Mouse (Mus musculus) E14TG2a.4 (cell line): ENCODE results near the gene Carmil3.
A peak's percentile ranks its signal among the peaks of the same experiment; 100 is the strongest.

ENCODE experiments used
- H3K27me3 ChIP-seq: 2 replicates; pipeline ENCODE4 v1.6.1; 2014; ENCODE audit warnings: low read length, control low read depth; ENCODE audit not compliant: insufficient read depth
- H3K36me3 ChIP-seq: 2 replicates; pipeline ENCODE4 v1.6.1; 2014; ENCODE audit warnings: low read length, control low read depth; ENCODE audit not compliant: insufficient read depth
- H3K4me1 ChIP-seq: replicated peaks from 2 replicates; pipeline ENCODE4 v1.6.1; 2014; ENCODE audit warnings: low read depth, low read length, control low read depth
- H3K4me3 ChIP-seq: replicated peaks from 2 replicates; pipeline ENCODE4 v1.5.1; 2014; ENCODE audit warnings: mild to moderate bottlenecking, low read length
- H3K9me3 ChIP-seq: 2 replicates; pipeline ENCODE4 v1.6.1; 2014; ENCODE audit warnings: low read length, control low read depth
- CTCF ChIP-seq: conservative IDR thresholded peaks from 2 replicates; pipeline ENCODE4 v1.5.1; 2014; ENCODE audit warnings: low read length
- NANOG ChIP-seq: IDR thresholded peaks from 2 replicates; pipeline ENCODE4 v1.6.1; 2014; ENCODE audit warnings: borderline replicate concordance, low read length, mixed read lengths
- POU5F1 ChIP-seq: IDR thresholded peaks from 2 replicates; pipeline ENCODE4 v1.6.1; 2014; ENCODE audit warnings: low read length, borderline replicate concordance

The Carmil3 gene

DNA sequence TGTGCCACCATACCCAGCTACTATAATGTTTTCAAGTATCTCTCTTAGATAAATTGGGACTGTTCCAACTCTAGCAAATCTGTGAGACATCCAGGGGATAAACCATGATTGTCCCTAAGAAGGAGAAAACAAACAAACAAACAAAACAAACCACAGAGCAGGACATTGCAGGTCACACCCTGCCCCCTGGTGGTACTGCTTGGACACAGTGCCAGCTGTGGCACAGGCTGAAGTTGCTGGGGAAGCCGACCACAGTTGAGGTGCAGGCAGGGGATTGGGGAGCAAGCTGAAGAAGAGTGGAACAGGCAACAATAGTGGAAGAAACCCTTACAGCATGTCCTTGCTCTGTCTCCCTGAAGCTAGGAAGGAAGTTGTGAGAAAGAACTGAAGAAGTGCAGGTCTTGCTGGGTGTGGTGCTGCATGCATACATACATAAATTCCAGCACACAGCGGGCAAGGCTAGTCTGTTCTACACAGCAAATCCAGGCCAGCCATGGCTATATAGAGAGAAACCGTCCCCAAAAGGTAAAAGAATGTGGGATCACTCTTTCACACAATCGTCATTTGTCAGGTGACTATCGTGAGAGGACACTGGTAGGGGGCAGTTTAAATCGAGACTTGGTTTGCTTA, 45.8 kb downstream of the Carmil3 start:
- Histone ChIP-seq H3K27me3 (peaks cover 11% of the 10 kb centered on the region; the same call in 1 of the 2 replicates), H3K9me3 (no peaks in the 10 kb centered on the region), H3K36me3 (no peaks in the 10 kb centered on the region), H3K4me3 (no peak overlapping the region), H3K4me1 (peaks cover 37% of the 10 kb centered on the region)
- TF ChIP-seq NANOG (no peak), CTCF (peak; percentile 71), POU5F1 (no peak)

DNA sequence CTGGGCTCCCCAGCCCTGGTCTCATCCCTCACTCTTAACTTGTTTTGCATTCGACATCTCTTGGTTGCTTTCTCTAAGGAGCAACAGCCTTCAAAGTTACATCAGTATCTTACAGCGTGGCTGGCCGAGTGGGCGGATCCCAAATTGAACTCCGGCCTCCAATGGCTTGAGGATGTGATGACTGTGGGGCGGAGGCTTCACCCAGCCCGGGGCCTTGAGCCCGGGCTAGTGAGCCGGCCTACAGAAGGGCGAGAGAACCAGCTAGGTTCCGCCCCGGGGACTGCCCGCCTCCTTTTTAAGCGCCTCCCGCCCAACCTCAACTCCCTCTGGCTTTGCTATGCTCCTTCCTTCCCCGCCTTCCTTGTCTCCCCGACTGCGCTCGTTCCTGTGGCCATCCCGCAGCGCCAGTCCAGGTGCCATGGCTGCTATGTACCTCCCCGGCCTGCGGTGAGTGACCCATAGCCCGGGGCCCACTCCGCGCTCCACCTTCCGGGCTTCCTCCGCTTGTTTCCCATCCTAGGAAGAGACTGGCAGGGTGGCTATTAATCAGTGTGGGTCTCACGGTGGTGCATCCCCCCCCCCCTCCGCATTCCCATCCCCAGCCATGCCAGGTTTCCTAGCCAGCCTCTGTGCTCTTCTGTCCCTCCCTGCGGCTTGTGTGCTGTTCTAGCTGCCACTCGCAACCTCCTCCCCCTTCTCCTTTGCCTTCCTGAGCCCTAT, 49.8 kb downstream of the Carmil3 start, which contains the start of gene Pck2:
Gene Pck2 (plus strand): TSS at position 200 of the 720 bp plus-strand sequence.
- peak within 1 kb of the TSS; percentile 83 for H3K4me3 ChIP-seq
- H3K9me3 ChIP-seq: no peaks in the 10 kb centered on the region
- peaks cover 37% of the 10 kb centered on the region for H3K36me3 ChIP-seq
- TF ChIP-seq CTCF (no peak), POU5F1 (no peak), NANOG (no peak)
- peaks cover 58% of the 10 kb centered on the region for H3K4me1 ChIP-seq
- H3K27me3 ChIP-seq: peaks cover 11% of the 10 kb centered on the region; the same call in 1 of the 2 replicates

DNA sequence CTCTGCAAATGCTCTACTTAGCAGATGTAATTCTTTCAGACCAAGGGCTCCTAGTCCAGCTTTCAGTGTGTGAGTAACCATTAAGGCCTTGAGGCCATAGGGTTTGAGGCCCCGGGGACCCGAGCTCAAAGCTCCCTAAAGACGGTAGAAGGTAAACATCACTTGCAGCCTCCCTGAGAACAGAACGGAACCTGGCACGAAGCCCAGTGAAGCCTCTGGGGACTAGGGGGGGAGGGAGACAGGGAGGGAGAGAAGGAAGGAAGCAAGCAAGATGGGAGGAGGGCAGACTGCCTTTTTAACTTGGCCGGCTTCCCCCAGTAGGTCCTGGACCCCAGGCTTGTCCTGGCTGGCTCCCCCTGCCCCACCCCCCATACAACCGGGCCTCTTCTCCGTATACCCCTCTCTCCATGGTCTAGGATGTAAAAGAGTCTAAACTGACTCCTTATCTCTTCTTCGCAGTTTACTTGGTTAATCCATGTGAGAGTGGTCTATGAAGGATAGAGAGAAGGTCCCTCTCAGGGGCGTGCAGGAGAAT, 50.4 kb downstream of the Carmil3 start:
- Histone ChIP-seq H3K9me3 (no peaks in the 10 kb centered on the region), H3K27me3 (peaks cover 11% of the 10 kb centered on the region; the same call in 1 of the 2 replicates), H3K36me3 (peaks cover 43% of the 10 kb centered on the region), H3K4me1 (peaks cover 58% of the 10 kb centered on the region), H3K4me3 (peak overlapping the region; percentile 83)
- no peak for TF ChIP-seq POU5F1

DNA sequence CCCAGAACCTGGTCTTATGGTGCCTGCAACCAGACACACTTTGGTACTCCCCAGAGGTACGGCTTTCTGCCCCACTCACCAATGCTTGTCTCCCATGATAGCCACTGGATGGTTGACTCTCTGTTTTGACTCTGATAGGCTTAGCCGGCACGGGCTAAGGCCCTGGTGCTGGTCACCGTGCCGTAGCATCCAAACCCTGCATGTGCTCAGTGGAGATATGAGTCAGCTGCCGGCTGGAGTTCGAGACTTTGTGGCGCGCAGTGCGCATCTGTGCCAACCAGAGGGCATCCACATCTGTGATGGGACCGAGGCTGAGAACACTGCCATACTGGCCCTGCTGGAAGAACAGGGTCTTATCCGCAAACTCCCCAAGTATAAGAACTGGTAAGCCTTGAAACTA, 51.8 kb downstream of the Carmil3 start:
- no peaks in the 10 kb centered on the region for H3K9me3 ChIP-seq
- H3K4me1 ChIP-seq: peaks cover 44% of the 10 kb centered on the region
- H3K4me3 ChIP-seq: no peak overlapping the region
- H3K27me3 ChIP-seq: peaks cover 11% of the 10 kb centered on the region; the same call in 1 of the 2 replicates
- peaks cover 54% of the 10 kb centered on the region for H3K36me3 ChIP-seq
- no peak for TF ChIP-seq CTCF
- TF ChIP-seq NANOG: no peak
- TF ChIP-seq POU5F1: no peak

DNA sequence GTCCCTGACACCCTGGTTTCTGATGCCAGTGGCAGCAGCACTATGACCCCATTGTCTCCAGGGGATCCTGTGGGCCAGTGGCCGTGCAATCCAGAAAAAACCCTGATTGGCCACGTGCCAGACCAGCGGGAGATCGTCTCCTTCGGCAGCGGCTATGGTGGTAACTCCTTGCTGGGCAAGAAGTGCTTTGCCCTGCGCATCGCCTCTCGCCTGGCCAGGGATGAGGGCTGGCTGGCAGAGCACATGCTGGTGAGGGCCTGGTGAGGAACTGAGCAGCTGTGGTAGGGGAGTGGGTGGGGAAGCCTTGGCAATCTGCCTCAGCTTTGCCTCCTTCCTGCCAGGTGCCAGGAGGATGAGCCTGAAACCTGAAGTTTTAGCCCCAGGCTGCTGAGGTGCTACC, 53.9 kb downstream of the Carmil3 start:
- H3K9me3 ChIP-seq: no peaks in the 10 kb centered on the region
- peaks cover 57% of the 10 kb centered on the region for H3K4me1 ChIP-seq
- H3K36me3 ChIP-seq: peaks cover 75% of the 10 kb centered on the region
- TF ChIP-seq POU5F1 (no peak), CTCF (no peak), NANOG (no peak)
- H3K4me3 ChIP-seq: no peak overlapping the region
- H3K27me3 ChIP-seq: 0 out of 2 replicates have a peak, but pooled peaks cover 7% of the 10 kb centered on the region

DNA sequence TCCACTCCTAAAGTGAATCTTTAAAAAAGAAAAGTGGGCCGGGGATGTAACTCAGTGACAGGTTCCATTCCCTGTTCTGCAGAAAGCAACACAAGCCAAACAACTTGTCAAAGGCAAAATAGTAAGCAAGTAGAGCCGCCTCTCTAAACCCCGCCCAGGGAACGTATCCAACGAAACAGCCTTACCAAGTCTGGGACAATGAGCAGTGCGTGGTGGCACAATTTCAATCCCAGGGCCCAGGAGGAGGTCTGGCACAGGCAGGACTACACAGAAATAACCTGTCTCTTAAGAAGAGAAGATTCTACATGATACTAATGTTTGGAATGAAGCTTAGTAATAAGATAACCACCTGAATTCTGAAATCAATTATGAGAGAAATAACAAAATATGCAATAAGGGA, 59.7 kb downstream of the Carmil3 start:
- no peak overlapping the region for H3K4me3 ChIP-seq
- peaks cover 46% of the 10 kb centered on the region for H3K36me3 ChIP-seq
- H3K4me1 ChIP-seq: peaks cover 72% of the 10 kb centered on the region
- H3K27me3 ChIP-seq: no peaks in the 10 kb centered on the region
- no peaks in the 10 kb centered on the region for H3K9me3 ChIP-seq
- TF ChIP-seq POU5F1 (no peak), NANOG (no peak), CTCF (no peak)

DNA sequence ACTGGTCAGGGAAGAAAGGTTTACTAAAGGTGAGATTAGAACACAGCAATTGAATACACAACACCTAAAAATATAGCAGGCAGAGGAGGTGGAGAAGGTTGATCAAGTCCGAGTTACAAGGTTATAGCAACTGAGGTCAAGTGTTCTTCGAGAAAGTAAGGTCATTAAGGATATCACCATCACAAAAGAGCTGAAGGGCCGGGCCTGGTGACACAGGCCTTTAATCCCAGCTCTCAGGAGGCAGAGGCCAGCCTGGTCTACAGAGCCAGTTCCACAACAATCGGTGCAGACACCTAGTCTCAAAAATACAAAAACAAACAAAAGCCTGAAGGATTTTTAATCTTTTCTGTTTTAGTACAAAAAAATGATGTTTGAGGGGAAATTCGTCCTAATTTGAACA, 60.9 kb downstream of the Carmil3 start:
- Histone ChIP-seq H3K4me1 (peaks cover 80% of the 10 kb centered on the region), H3K36me3 (peaks cover 34% of the 10 kb centered on the region), H3K4me3 (0 out of 2 replicates have a peak overlapping the region, but pooled peaks have one; percentile 35), H3K27me3 (no peaks in the 10 kb centered on the region), H3K9me3 (no peaks in the 10 kb centered on the region)
- no peak for TF ChIP-seq CTCF
- TF ChIP-seq POU5F1: peak; percentile 9; the same call in 1 of the 2 replicates
- TF ChIP-seq NANOG: 0 out of 2 replicates have a peak, but pooled peaks have one; percentile 36

DNA sequence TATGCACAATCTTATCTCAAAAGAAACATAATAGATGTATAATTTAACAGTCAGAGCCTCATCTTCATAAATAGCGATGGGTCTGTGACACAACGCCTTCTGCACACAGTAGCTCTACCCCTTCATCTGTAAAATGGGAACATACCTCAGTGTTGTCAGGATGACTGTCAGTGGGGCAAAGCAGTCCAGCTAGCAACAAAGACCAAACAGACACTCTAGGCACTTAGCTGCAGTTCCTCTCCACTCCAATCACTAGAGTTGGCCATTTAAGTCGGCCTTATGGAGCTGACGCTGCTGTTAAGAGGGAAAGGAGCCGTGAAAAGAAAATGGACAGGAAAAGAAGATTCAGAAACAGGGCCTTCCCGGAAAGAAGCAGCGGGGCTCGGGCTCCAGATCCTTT, 61.3 kb downstream of the Carmil3 start:
- Histone ChIP-seq H3K4me3 (peak overlapping the region; percentile 35; the same call in 1 of the 2 replicates), H3K4me1 (peaks cover 84% of the 10 kb centered on the region), H3K9me3 (no peaks in the 10 kb centered on the region), H3K27me3 (no peaks in the 10 kb centered on the region), H3K36me3 (peaks cover 30% of the 10 kb centered on the region)
- no peak for TF ChIP-seq CTCF
- TF ChIP-seq POU5F1: no peak
- no peak for TF ChIP-seq NANOG
